Mouse (Mus musculus): ENCODE measurements around the gene Lrrn4. TPM values are rescaled to one million over a fixed set of nuclear protein-coding genes. Genes with fewer than 3 reads are reported as not detected.

The Lrrn4 gene
- polyA plus RNA-seq, 1 experiment from 2014 or later, result 6.3 TPM

DNA sequence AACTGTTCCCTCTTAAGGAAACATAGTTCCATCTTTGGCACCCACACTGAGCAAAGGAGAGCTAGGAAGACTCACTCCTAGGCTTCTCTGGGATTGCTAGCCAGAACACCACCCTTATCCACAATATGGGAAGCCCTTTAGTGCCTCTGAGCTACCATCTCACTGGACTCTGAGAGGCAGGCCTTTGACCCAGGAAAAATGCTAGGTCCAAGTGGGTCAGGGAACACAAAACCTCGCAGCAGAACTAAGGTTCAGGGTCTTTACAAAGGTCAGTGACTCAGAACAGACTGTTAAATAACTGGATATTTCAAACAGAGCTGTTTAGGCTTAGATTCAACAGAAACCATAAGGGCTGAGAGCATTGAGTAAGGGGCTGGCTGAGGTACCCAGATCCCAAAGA is 3.7 kb downstream of the Lrrn4 start:
- 63% methylated on average over 1 of the region's 1 CpGs for whole genome bisulfite sequencing
- ATAC-seq (ENCODE audit: low read depth), result no peak
- no peak overlapping the region for H3K27ac ChIP-seq (ENCODE audit: low read length)

DNA sequence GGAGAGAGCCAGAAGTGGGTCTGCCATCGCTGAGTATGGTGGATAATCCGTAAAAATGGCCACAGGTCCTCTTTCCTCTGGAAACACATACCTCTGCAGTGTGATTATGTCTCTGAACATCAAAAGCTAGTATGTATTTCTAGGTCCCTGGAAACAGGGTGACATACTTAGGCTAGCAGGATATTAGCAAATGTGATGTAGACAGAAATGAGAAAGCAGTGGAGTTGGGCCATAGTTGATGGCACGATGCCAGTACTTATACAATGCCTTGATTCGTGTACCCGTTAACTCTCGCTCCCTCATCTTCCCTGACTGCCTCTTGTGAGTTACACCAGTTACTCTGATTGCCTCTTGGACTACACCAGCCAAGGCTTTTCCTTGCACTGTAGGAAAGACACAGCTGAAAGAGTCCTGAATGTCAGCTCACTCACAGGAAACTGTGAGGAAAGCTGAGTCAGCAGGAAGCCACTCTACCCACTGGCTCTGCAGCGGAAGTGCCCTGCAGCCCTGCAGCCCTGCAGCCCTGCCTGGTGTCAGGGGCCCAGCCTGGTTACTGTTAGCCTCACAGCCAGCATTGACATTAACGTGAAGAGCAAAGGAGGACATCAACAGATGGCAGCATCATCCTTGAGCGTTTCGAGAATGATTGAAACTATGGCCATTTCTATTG is 6.9 kb downstream of the Lrrn4 start:
- Histone ChIP-seq H3K36me3 (ENCODE audit: control insufficient read depth, insufficient read depth, low read length) (no peaks in the 10 kb centered on the region), H3K4me1 (replicated peaks; ENCODE audit: control insufficient read depth, insufficient read depth, low read length) (no peaks in the 10 kb centered on the region), H3K27me3 (ENCODE audit: control insufficient read depth, insufficient read depth, low read depth, low read length) (peaks cover 13% of the 10 kb centered on the region), H3K27ac (ENCODE audit: low read length) (no peak overlapping the region), H3K9ac (ENCODE audit: low read length) (no peak overlapping the region), H3K4me3 (ENCODE audit: low read length) (no peak overlapping the region), H3K9me3 (ENCODE audit: control insufficient read depth, low read length) (no peaks in the 10 kb centered on the region), H3K4me2 (ENCODE audit: low read depth, low read length) (no peak overlapping the region)
- ATAC-seq (ENCODE audit: low read depth), result no peak
- 64% methylated on average over 10 of the region's 10 CpGs for WGBS

More for the DNA sequence above, 3.7 kb downstream of the Lrrn4 start:
- Histone ChIP-seq H3K4me2 (ENCODE audit: low read depth, low read length) (no peak overlapping the region), H3K9ac (ENCODE audit: low read length) (no peak overlapping the region), H3K4me3 (ENCODE audit: low read length) (no peak overlapping the region), H3K27me3 (ENCODE audit: control insufficient read depth, insufficient read depth, low read depth, low read length) (peaks cover 28% of the 10 kb centered on the region), H3K36me3 (ENCODE audit: control insufficient read depth, insufficient read depth, low read length) (no peaks in the 10 kb centered on the region), H3K4me1 (replicated peaks; ENCODE audit: control insufficient read depth, insufficient read depth, low read length) (peaks cover 9% of the 10 kb centered on the region; the same call in 1 of the 2 replicates), H3K9me3 (ENCODE audit: control insufficient read depth, low read length) (no peaks in the 10 kb centered on the region)

DNA sequence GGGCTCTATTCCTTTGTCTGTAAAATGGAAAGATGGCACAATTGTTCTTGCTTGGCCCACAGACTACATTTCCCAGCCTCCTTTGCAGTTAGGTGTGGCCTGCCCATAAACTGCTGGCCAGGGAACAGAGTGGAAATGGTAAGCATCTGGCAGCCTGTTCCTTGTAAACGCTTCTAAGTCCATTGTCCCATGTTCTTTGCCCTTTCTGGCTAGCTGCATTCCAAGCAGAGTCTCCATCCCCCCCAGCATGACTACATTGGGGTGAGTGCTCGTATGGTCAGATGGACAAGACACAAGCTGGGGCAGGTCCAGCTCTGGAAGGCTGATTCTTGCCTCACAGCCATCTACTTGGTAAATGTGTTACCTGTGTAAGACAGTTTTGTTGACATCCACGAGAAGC is 9.0 kb downstream of the Lrrn4 start:
- WGBS, result 65% methylated on average over 3 of the region's 3 CpGs
- Histone ChIP-seq H3K4me1 (replicated peaks; ENCODE audit: control insufficient read depth, insufficient read depth, low read length) (no peaks in the 10 kb centered on the region), H3K4me2 (ENCODE audit: low read depth, low read length) (no peak overlapping the region), H3K27ac (ENCODE audit: low read length) (no peak overlapping the region), H3K36me3 (ENCODE audit: control insufficient read depth, insufficient read depth, low read length) (no peaks in the 10 kb centered on the region), H3K9me3 (ENCODE audit: control insufficient read depth, low read length) (no peaks in the 10 kb centered on the region), H3K27me3 (ENCODE audit: control insufficient read depth, insufficient read depth, low read depth, low read length) (no peaks in the 10 kb centered on the region; the same call in 1 of the 2 replicates), H3K9ac (ENCODE audit: low read length) (no peak overlapping the region), H3K4me3 (ENCODE audit: low read length) (no peak overlapping the region)
- no peak for ATAC-seq (ENCODE audit: low read depth)

DNA sequence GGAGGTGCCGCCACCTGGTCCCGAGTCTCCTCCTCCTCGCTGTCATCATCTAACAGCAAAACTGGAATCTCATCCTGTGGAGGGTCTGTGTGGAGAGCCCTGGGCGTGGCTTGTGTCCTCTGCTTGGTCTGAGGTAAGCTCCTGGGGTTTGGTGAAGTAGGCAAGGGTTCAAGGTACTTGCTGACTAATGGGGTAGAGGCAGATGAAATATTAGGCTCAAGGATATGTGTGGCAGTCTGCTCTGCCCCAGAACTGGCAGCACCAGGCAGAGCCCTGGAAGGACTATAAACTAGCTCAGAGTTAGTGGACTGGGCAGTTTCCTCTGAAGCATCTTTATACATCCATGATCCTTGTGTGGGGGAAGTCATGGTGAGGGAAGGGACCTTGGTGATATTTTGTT is 10.4 kb downstream of the Lrrn4 start:
- H3K4me3 ChIP-seq (ENCODE audit: low read length), result no peak overlapping the region
- H3K27ac ChIP-seq (ENCODE audit: low read length), result no peak overlapping the region
- H3K4me2 ChIP-seq (ENCODE audit: low read depth, low read length), result no peak overlapping the region
- no peaks in the 10 kb centered on the region for H3K9me3 ChIP-seq (ENCODE audit: control insufficient read depth, low read length)
- 69% methylated on average over 4 of the region's 4 CpGs for WGBS
- H3K4me1 ChIP-seq (replicated peaks; ENCODE audit: control insufficient read depth, insufficient read depth, low read length), result no peaks in the 10 kb centered on the region
- no peaks in the 10 kb centered on the region; the same call in 1 of the 2 replicates for H3K36me3 ChIP-seq (ENCODE audit: control insufficient read depth, insufficient read depth, low read length)
- no peak overlapping the region for H3K9ac ChIP-seq (ENCODE audit: low read length)
- ATAC-seq (ENCODE audit: low read depth), result no peak
- no peaks in the 10 kb centered on the region for H3K27me3 ChIP-seq (ENCODE audit: control insufficient read depth, insufficient read depth, low read depth, low read length)

DNA sequence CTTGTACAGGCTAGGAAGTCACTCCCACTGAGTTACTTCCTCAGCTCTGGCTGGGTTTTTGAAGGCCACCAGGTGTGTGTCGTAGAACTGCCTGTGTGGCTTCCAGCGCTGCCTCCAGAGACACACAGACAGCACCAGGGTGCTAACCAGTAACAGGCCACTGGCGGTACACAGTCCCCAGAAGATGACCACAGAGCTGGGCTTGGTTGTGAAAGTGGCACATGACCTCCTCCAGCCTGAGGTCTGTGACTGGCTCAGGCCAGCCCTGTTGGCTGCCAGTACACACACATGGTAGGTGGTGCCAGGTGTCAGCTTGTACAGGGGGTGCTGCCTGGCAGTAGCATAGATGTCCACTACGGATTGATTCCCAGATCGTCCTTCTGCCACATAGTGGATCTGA is 11.0 kb downstream of the Lrrn4 start:
- no peak overlapping the region for H3K27ac ChIP-seq (ENCODE audit: low read length)
- H3K9ac ChIP-seq (ENCODE audit: low read length), result no peak overlapping the region
- no peak overlapping the region for H3K4me3 ChIP-seq (ENCODE audit: low read length)
- no peaks in the 10 kb centered on the region; the same call in 1 of the 2 replicates for H3K36me3 ChIP-seq (ENCODE audit: control insufficient read depth, insufficient read depth, low read length)
- no peak overlapping the region for H3K4me2 ChIP-seq (ENCODE audit: low read depth, low read length)
- H3K27me3 ChIP-seq (ENCODE audit: control insufficient read depth, insufficient read depth, low read depth, low read length), result no peaks in the 10 kb centered on the region
- no peaks in the 10 kb centered on the region for H3K4me1 ChIP-seq (replicated peaks; ENCODE audit: control insufficient read depth, insufficient read depth, low read length)
- 77% methylated on average over 5 of the region's 5 CpGs for WGBS
- no peaks in the 10 kb centered on the region for H3K9me3 ChIP-seq (ENCODE audit: control insufficient read depth, low read length)
- no peak for ATAC-seq (ENCODE audit: low read depth)

DNA sequence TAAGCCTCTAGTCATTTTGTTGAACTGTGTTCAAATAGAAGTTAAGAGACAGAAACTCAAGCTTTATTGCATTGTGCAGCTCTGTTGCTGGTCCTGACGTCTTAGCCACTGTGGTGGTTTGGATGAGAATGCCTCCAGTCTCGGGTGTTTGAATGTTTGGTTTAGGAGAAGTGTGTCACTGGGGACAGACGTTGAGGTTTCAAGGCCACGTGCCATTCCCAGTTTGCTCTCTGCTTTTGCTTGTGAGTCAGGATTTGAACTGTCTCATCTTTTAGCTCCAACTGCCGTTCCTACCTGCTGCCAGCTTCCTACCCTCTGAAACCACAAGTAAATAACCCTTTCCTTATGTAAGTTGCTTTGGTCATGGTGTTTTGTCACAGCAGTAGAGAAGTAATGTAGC is 13.2 kb downstream of the Lrrn4 start:
- no peak overlapping the region for H3K27ac ChIP-seq (ENCODE audit: low read length)
- H3K9me3 ChIP-seq (ENCODE audit: control insufficient read depth, low read length), result no peaks in the 10 kb centered on the region
- H3K36me3 ChIP-seq (ENCODE audit: control insufficient read depth, insufficient read depth, low read length), result peaks cover 4% of the 10 kb centered on the region; the same call in 1 of the 2 replicates
- ATAC-seq (ENCODE audit: low read depth), result no peak
- H3K9ac ChIP-seq (ENCODE audit: low read length), result no peak overlapping the region
- H3K4me3 ChIP-seq (ENCODE audit: low read length), result no peak overlapping the region
- no peaks in the 10 kb centered on the region for H3K4me1 ChIP-seq (replicated peaks; ENCODE audit: control insufficient read depth, insufficient read depth, low read length)
- H3K27me3 ChIP-seq (ENCODE audit: control insufficient read depth, insufficient read depth, low read depth, low read length), result no peaks in the 10 kb centered on the region
- H3K4me2 ChIP-seq (ENCODE audit: low read depth, low read length), result no peak overlapping the region
- 66% methylated on average over 5 of the region's 5 CpGs for WGBS

DNA sequence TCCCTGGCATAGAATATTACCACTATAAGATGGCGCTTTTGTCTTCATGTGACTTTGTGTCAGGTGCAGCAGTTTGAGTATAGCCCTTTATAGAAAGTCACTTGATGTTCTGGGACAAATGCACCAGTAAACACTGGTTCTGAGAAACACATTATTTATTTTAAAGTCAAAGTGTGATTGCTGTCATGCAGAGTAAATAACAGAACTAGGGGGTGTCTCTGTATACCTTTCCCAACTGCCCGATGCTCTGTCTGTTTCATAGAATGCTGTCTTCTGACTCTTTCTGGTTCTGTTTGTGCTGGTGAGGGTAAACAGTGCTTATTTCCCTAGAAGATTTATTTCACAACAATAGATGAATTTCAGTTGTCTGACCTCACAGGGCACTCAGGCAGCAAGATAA is 17.4 kb downstream of the Lrrn4 start:
- ATAC-seq (ENCODE audit: low read depth), result no peak
- WGBS, result 89% methylated on average over 2 of the region's 2 CpGs
- Histone ChIP-seq H3K9me3 (ENCODE audit: control insufficient read depth, low read length) (no peaks in the 10 kb centered on the region), H3K4me1 (replicated peaks; ENCODE audit: control insufficient read depth, insufficient read depth, low read length) (no peaks in the 10 kb centered on the region), H3K4me2 (ENCODE audit: low read depth, low read length) (no peak overlapping the region), H3K27ac (ENCODE audit: low read length) (no peak overlapping the region), H3K36me3 (ENCODE audit: control insufficient read depth, insufficient read depth, low read length) (peaks cover 4% of the 10 kb centered on the region; the same call in 1 of the 2 replicates), H3K4me3 (ENCODE audit: low read length) (no peak overlapping the region), H3K9ac (ENCODE audit: low read length) (no peak overlapping the region), H3K27me3 (ENCODE audit: control insufficient read depth, insufficient read depth, low read depth, low read length) (no peaks in the 10 kb centered on the region)

DNA sequence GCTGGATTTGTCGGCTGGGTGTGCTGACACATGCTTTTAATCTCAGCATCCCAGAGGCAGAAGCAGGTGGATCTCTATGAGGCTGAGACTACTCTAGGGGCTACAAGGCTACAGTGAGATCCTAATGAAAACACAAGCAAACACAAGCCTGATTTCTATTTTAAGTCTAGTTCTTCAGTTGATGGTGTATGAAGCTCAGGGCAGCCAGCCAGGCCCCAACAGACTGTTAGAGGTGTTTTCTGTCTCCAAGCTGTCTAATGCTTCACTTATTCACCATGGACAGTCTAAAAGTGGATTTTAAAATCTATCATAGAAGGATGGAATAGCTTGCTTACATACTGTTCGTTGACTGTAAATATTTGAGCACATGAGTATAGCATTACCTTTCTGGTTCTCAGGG is 19.2 kb downstream of the Lrrn4 start:
- no peak overlapping the region for H3K9ac ChIP-seq (ENCODE audit: low read length)
- WGBS, result 87% methylated on average over 2 of the region's 2 CpGs
- peaks cover 4% of the 10 kb centered on the region; the same call in 1 of the 2 replicates for H3K36me3 ChIP-seq (ENCODE audit: control insufficient read depth, insufficient read depth, low read length)
- H3K27ac ChIP-seq (ENCODE audit: low read length), result no peak overlapping the region
- H3K4me1 ChIP-seq (replicated peaks; ENCODE audit: control insufficient read depth, insufficient read depth, low read length), result no peaks in the 10 kb centered on the region
- H3K27me3 ChIP-seq (ENCODE audit: control insufficient read depth, insufficient read depth, low read depth, low read length), result no peaks in the 10 kb centered on the region
- H3K9me3 ChIP-seq (ENCODE audit: control insufficient read depth, low read length), result no peaks in the 10 kb centered on the region
- no peak for ATAC-seq (ENCODE audit: low read depth)
- no peak overlapping the region for H3K4me3 ChIP-seq (ENCODE audit: low read length)
- H3K4me2 ChIP-seq (ENCODE audit: low read depth, low read length), result no peak overlapping the region

DNA sequence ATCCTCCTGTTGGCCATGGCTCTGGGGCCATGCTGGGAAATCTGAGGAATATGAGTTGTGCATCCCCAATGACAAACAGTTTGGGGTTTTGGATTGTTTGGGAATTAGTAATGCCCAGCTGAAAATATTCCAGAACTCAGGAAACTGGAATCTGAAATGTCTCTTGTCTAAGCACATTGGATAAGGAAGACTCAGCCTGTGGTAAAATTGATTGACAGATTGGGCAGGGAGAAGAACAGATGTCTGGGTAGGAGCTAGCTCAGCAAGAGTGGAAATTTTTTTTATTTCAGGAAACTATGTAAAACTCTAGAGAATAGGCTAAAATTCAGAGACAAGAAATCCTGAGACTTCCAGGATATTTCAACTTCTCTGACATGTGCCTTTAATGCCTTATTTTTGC is 20.3 kb downstream of the Lrrn4 start:
- H3K27ac ChIP-seq (ENCODE audit: low read length), result no peak overlapping the region
- peaks cover 4% of the 10 kb centered on the region; the same call in 1 of the 2 replicates for H3K36me3 ChIP-seq (ENCODE audit: control insufficient read depth, insufficient read depth, low read length)
- no peaks in the 10 kb centered on the region for H3K27me3 ChIP-seq (ENCODE audit: control insufficient read depth, insufficient read depth, low read depth, low read length)
- no peak overlapping the region for H3K4me2 ChIP-seq (ENCODE audit: low read depth, low read length)
- H3K4me1 ChIP-seq (replicated peaks; ENCODE audit: control insufficient read depth, insufficient read depth, low read length), result no peaks in the 10 kb centered on the region
- no peak for ATAC-seq (ENCODE audit: low read depth)
- no peak overlapping the region for H3K9ac ChIP-seq (ENCODE audit: low read length)
- H3K9me3 ChIP-seq (ENCODE audit: control insufficient read depth, low read length), result no peaks in the 10 kb centered on the region
- H3K4me3 ChIP-seq (ENCODE audit: low read length), result no peak overlapping the region

Data from lung, embryonic 16.5 days (tissue).